8 mouse cellular contexts compared by ENCODE assay signal in genomic region chr17:13769256-13769655, GRCm38 (mm10).
DNase-seq lines count a peak whose midpoint lies in the region.
"Had no signal": no experiment of that assay in that cellular context is flagged by ENCODE, and none has a peak within 500 bp of the region (broad histone marks: within the 10 kb centered on the region; RNA-seq: fewer than 3 reads in every experiment).

No protein-coding gene starts in this region.

- DNase-seq in kidney, adult 18-20 months = peak; percentile 38
- no peak for DNase-seq in kidney, adult 11 months
- DNase-seq in right cerebral cortex, postnatal 14 days = peak; percentile 25
- DNase-seq in right cerebral cortex, adult 2 months (ENCODE audit: low spot score in 2 of 2) = no peak
- DNase-seq in NIH3T3 (ENCODE audit: low read depth) = peak; percentile 53
- DNase-seq in lung, postnatal 36 days = peak; percentile 68
- no peak for DNase-seq in embryo, embryonic 10 days (ENCODE audit: low spot score)
- DNase-seq: gastrocnemius, postnatal 14 days had no signal

Comparison
In these comparisons a context has a peak if more than half of its experiments do, and no peak if none do; other contexts are left out.
1. DNase-seq: peak in kidney, adult 18-20 months (single experiment), right cerebral cortex, postnatal 14 days (single experiment), NIH3T3 (single experiment) and lung, postnatal 36 days (single experiment); none in kidney, adult 11 months (single experiment), right cerebral cortex, adult 2 months (0 of 2) and embryo, embryonic 10 days (single experiment).